Mouse (Mus musculus): ENCODE measurements at regions not wholly inside any gene's neighbourhood (a gene's known extent, or its start where the extent isn't known, plus 50 kb on each side); places are given as distances from the start of the nearest gene placed in this dataset.

- TF ChIP-seq POLR2A (IDR thresholded peaks at IDR 0.05; ENCODE audit: borderline replicate concordance, insufficient read depth, low read length) (no peak), CTCF (IDR thresholded peaks at IDR 0.05; ENCODE audit: borderline replicate concordance, insufficient read depth, low read depth, low read length) (no peak)
These were observed 98.0 kb downstream of the Arrdc3 start for GRCm38 (mm10) chr13:80981201-80981600.

All from cerebellum, adult 2 months (tissue).